Mouse (Mus musculus): Measurements from ENCODE around the gene Olfr145. TPM values are rescaled to one million over a fixed set of nuclear protein-coding genes. Genes with fewer than 3 reads are reported as not detected.

The Olfr145 gene
- not detected in 2 replicates for polyA plus RNA-seq (2016; fragmentation: Nextera tagmentation; extraction: Ambion mirVana)

DNA sequence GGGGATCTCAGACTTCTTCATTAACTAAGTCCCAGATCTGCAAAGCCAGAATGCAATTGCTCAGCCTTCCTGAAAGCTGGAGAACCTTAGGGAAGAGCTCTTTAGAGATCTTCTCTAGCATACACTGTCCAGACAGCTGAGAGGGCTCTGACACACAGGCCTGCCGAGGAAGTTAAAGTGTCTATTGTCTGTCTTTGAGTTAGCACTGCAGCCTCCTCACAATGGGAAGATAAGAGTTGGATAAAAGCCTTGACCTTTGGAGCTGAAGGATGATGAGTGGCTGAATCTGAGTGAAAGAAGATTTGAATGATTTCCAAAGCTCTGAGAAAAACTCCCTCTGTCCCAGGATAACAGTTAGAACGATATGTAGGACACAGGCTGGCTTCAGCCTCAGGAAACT is at the start of gene Olfr145:
Gene Olfr145, plus strand, starts transcription at position 64 of the 400 bp plus-strand sequence.
- no peak for DNase-seq (ENCODE audit: low spot score)
- Histone ChIP-seq H3K9me3 (replicated peaks) (no peaks in the 10 kb centered on the region), H3K27me3 (ENCODE audit: low read depth, poor library complexity, severe bottlenecking) (no peaks in the 10 kb centered on the region), H3K27ac (no peak within 1 kb of the TSS), H3K36me3 (no peaks in the 10 kb centered on the region), H3K4me1 (no peaks in the 10 kb centered on the region), H3K4me3 (no peak within 1 kb of the TSS)
- 76% methylated on average over 2 of the region's 2 CpGs for whole genome bisulfite sequencing

DNA sequence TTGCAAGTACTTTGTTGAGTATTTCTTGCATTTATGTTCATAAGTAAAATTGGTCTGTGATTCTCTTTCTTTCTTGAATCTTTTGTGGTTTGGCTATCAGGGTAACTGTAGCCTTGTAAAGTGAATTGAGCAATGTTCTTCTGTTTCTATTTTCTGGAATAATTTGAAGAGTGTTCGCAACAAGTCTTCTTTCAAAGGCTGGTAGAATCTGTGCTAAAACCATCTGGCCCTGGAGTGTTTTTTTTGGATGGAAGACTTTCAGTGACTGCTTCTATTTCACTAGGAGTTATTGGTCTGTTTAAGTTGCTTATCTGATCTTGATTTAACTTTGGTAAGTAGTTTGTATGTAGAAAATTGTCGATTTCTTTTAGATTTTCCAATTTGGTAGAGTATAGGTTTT is 47.3 kb upstream of the Olfr145 start:
- H3K27ac ChIP-seq, result no peak overlapping the region
- no peaks in the 10 kb centered on the region for H3K4me1 ChIP-seq
- H3K4me3 ChIP-seq, result no peak overlapping the region
- H3K27me3 ChIP-seq (ENCODE audit: low read depth, poor library complexity, severe bottlenecking), result no peaks in the 10 kb centered on the region
- H3K36me3 ChIP-seq, result no peaks in the 10 kb centered on the region
- WGBS, result 85% methylated on average over 2 of the region's 2 CpGs
- H3K9me3 ChIP-seq (replicated peaks), result no peaks in the 10 kb centered on the region
- no peak for DNase-seq (ENCODE audit: low spot score)

DNA sequence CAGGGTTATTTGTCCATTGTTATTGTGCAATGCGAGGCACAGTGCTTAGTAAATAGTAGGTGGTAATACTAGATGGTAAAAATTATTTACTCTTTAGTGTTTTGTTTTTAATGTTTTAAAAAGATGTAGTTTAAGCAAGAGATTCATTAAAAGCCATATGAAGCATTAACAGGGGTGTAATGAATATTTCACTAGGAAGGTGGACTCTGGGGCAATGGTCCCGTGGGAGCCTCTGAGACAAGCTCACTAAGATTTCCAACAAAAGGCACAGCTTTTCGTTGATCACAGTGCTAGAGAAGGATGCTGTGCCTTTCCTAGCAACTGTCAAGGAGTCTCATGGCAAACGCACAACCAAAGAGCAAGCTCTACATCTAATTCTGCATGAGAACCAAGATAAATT is 42.6 kb upstream of the Olfr145 start, which contains the start of gene Olfr877:
Gene Olfr877, plus strand, starts transcription at position 301 of the 400 bp plus-strand sequence.
- Histone ChIP-seq H3K4me3 (no peak within 1 kb of the TSS), H3K4me1 (no peaks in the 10 kb centered on the region), H3K27me3 (ENCODE audit: low read depth, poor library complexity, severe bottlenecking) (no peaks in the 10 kb centered on the region), H3K9me3 (replicated peaks) (no peaks in the 10 kb centered on the region), H3K27ac (no peak within 1 kb of the TSS), H3K36me3 (no peaks in the 10 kb centered on the region)
- 89% methylated on average over 4 of the region's 4 CpGs for WGBS
- no peak for DNase-seq (ENCODE audit: low spot score)

DNA sequence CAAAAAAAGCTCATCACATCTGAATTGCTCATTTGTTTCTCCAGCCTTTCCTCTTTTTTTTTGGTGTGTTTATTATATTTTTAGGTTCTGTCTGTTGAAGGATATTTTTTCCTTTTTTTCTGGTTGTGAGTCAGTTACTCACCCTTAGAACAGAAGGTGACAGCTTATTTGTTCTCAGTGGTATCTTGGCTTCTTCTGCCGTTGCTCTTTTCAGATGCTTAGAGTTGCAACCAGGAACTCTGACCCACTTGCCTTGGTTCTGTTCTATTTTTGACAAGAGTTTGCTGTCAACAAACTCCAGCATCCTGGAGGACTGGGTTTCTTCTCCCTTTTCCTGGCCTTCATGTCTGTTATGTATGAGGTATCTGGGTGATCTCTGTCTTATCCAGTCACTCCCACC is 33.2 kb upstream of the Olfr145 start:
- Histone ChIP-seq H3K27ac (no peak overlapping the region), H3K9me3 (replicated peaks) (no peaks in the 10 kb centered on the region), H3K4me3 (no peak overlapping the region), H3K27me3 (ENCODE audit: low read depth, poor library complexity, severe bottlenecking) (no peaks in the 10 kb centered on the region), H3K36me3 (no peaks in the 10 kb centered on the region), H3K4me1 (no peaks in the 10 kb centered on the region)
- WGBS, result 75% methylated on average over 1 of the region's 1 CpGs
- no peak for DNase-seq (ENCODE audit: low spot score)

DNA sequence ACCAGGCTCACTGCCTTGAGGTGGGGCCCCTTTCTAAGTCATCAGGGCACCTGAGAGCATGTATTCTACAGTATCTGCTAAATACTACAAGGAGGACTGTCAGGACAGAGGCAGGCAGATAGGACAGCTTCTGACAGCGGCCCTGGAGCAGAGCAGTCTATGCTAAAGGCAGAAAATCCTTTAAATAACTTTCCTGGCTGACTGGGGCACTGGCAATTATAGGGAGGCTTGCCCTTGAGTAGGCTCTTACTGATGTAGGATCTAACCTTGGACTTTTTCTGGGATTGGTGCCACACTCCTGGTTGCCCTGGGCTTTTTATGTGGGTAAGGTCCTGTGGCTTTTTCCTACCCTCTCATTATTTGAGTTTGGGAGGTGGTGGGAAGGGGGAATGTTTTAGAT is 26.3 kb upstream of the Olfr145 start:
- 76% methylated on average over 1 of the region's 1 CpGs for WGBS
- H3K27me3 ChIP-seq (ENCODE audit: low read depth, poor library complexity, severe bottlenecking), result no peaks in the 10 kb centered on the region
- no peak for DNase-seq (ENCODE audit: low spot score)
- H3K9me3 ChIP-seq (replicated peaks), result no peaks in the 10 kb centered on the region
- H3K4me1 ChIP-seq, result no peaks in the 10 kb centered on the region
- H3K27ac ChIP-seq, result no peak overlapping the region
- H3K4me3 ChIP-seq, result no peak overlapping the region
- H3K36me3 ChIP-seq, result no peaks in the 10 kb centered on the region

DNA sequence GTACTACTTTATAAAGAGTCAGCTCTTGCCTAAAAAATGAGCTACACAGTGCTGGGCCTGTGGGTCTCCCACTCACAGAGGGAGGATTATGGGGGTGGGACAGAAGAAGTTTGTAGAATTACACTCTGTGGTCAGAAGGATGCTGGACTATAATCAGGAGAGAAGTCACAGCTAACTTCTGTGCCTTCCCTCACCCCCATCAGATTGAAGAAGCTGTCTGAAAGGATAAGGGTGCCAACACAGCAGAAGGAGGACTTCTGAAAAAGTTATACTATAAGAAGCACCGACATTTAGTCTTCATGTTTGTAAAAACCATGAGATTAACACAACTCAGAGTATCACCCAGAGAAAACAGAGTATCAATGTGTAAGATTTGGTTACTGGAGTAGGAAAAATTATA is 25.4 kb upstream of the Olfr145 start:
- no peak for DNase-seq (ENCODE audit: low spot score)
- WGBS, result 85% methylated on average over 1 of the region's 1 CpGs
- Histone ChIP-seq H3K4me1 (no peaks in the 10 kb centered on the region), H3K4me3 (no peak overlapping the region), H3K27ac (no peak overlapping the region), H3K9me3 (replicated peaks) (no peaks in the 10 kb centered on the region), H3K36me3 (no peaks in the 10 kb centered on the region), H3K27me3 (ENCODE audit: low read depth, poor library complexity, severe bottlenecking) (no peaks in the 10 kb centered on the region)

DNA sequence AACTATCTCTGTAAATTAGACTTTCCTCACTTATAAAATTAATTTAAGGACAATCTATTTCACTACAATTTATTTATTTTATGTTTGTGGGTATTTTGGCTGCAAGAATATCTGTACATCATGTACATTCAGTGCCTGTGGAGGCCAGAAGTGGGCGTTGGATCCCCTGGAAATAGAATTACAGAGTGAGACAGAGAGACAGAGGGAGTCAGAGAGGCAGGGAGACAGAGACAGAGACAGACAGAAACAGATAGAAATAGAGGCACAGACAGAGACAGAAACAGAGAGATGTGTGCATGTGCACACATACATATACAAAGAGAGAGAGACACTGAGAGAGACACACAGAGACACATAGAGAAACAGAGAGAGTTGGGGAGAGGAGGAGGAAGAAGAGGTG is 25.0 kb upstream of the Olfr145 start:
- H3K9me3 ChIP-seq (replicated peaks), result no peaks in the 10 kb centered on the region
- 69% methylated on average over 1 of the region's 1 CpGs for WGBS
- no peak overlapping the region for H3K4me3 ChIP-seq
- H3K4me1 ChIP-seq, result no peaks in the 10 kb centered on the region
- no peak overlapping the region for H3K27ac ChIP-seq
- no peak for DNase-seq (ENCODE audit: low spot score)
- H3K36me3 ChIP-seq, result no peaks in the 10 kb centered on the region
- H3K27me3 ChIP-seq (ENCODE audit: low read depth, poor library complexity, severe bottlenecking), result no peaks in the 10 kb centered on the region

DNA sequence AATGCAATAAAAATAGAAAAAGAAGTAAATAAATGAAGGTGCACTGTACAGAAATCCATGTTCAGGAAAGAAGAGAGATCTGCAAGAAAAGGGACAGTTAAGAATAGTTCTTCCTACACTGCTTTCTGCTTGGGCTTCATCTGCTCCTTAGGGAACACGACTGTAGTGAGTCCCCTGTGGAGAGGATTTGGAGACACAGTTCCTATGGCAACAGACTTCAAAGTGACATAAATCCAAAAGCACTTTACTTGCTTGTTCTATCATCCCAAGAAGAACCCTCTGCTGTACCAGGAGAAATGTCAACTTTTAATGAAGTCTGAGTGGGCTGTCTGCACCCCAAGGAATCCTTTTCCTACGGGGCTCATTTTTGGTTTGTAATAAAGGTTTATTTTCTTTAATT is 5.6 kb upstream of the Olfr145 start:
- no peak for DNase-seq (ENCODE audit: low spot score)
- 43% methylated on average over 2 of the region's 2 CpGs for WGBS
- H3K36me3 ChIP-seq, result no peaks in the 10 kb centered on the region
- H3K27ac ChIP-seq, result no peak overlapping the region
- no peaks in the 10 kb centered on the region for H3K9me3 ChIP-seq (replicated peaks)
- H3K4me1 ChIP-seq, result no peaks in the 10 kb centered on the region
- H3K27me3 ChIP-seq (ENCODE audit: low read depth, poor library complexity, severe bottlenecking), result no peaks in the 10 kb centered on the region
- no peak overlapping the region for H3K4me3 ChIP-seq

DNA sequence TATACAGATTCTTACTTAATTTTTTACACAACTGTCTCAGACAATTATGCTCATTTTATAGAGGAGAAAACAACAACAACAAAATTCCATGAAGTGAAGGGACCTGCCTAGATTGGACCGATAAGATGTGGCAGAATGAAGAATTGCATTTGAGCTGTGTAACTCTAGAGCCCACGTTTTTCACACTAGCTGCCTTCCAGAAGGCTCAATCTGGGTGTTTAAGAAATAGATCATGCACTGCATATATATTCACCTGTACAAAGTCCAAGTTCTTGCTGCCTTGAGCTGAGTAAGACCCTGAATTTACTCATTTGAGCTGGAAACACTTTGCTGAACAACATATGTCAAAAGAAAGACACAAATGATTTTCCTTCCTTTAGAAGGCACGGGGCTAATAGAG is 9.0 kb downstream of the Olfr145 start:
- H3K4me3 ChIP-seq, result no peak overlapping the region
- no peaks in the 10 kb centered on the region for H3K36me3 ChIP-seq
- WGBS, result 69% methylated on average over 3 of the region's 3 CpGs
- H3K27ac ChIP-seq, result no peak overlapping the region
- H3K9me3 ChIP-seq (replicated peaks), result no peaks in the 10 kb centered on the region
- no peaks in the 10 kb centered on the region for H3K4me1 ChIP-seq
- H3K27me3 ChIP-seq (ENCODE audit: low read depth, poor library complexity, severe bottlenecking), result no peaks in the 10 kb centered on the region
- DNase-seq (ENCODE audit: low spot score), result no peak

DNA sequence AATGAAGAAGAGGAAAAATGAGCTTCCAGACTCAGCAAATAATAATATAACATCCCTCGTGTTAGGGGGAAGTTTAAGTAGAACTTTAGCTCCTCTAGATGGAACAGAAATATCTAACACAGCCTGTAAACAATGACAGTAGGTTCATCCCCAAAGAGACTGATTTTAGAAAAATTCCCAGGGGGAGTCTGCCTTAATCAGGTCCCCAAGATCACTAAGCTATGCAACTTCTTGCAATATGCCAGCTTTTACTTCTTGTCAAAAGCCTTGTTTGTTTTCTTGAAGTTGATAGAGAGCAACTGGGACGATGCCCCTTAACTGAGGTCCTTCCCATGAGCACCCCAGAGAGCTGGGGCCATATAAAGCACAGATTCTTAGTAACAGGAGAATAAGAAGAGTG is 21.0 kb downstream of the Olfr145 start, which contains the start of gene Olfr878:
Gene Olfr878, plus strand, starts transcription at position 301 of the 400 bp plus-strand sequence.
- Histone ChIP-seq H3K27me3 (ENCODE audit: low read depth, poor library complexity, severe bottlenecking) (no peaks in the 10 kb centered on the region), H3K4me1 (no peaks in the 10 kb centered on the region), H3K9me3 (replicated peaks) (no peaks in the 10 kb centered on the region), H3K36me3 (no peaks in the 10 kb centered on the region), H3K4me3 (no peak within 1 kb of the TSS), H3K27ac (no peak within 1 kb of the TSS)
- WGBS, result 78% methylated on average over 2 of the region's 2 CpGs
- no peak for DNase-seq (ENCODE audit: low spot score)

DNA sequence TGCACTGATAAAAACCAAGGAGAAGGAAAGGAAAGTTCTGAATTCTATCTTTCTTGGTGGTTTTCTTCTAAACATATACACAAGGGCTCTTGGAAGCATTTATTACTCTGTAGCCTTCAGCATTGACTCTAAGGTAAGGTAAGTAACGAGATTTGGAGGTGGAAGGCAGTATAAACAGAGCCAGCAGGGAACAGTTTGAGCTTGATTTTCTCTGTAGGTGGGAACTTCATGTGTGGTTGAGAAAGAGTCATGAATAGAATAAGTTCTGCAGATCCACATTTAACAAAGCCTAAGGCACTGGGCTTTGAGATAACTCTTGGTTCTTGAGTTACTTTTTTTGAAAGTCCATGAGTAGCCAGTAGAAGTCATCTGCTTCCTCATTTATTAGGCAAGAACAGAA is 21.5 kb downstream of the Olfr145 start:
- H3K4me1 ChIP-seq, result no peaks in the 10 kb centered on the region
- no peak for DNase-seq (ENCODE audit: low spot score)
- no peak overlapping the region for H3K27ac ChIP-seq
- H3K4me3 ChIP-seq, result no peak overlapping the region
- no peaks in the 10 kb centered on the region for H3K9me3 ChIP-seq (replicated peaks)
- 61% methylated on average over 1 of the region's 1 CpGs for WGBS
- no peaks in the 10 kb centered on the region for H3K27me3 ChIP-seq (ENCODE audit: low read depth, poor library complexity, severe bottlenecking)
- no peaks in the 10 kb centered on the region for H3K36me3 ChIP-seq

DNA sequence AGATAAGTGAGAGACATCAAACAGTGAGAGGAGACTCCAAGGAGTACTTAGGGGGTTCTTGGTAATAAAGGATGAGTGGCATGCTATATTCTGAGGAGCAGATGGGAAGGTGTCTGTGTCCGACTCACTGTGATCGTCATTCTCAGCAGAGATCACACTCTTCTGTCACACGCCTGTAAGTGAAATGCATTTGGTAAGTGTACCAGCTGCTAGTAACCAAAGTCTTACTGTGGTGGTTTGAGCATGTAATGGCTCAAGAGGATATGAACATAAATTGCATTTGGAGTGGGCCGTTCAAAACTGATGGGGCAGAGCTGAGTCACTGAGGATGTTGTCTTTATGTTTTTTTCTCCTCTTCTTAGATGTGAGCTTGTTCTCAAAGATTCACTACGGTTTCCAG is 27.7 kb downstream of the Olfr145 start:
- no peaks in the 10 kb centered on the region for H3K27me3 ChIP-seq (ENCODE audit: low read depth, poor library complexity, severe bottlenecking)
- no peaks in the 10 kb centered on the region for H3K4me1 ChIP-seq
- DNase-seq (ENCODE audit: low spot score), result no peak
- 81% methylated on average over 5 of the region's 5 CpGs for WGBS
- H3K36me3 ChIP-seq, result no peaks in the 10 kb centered on the region
- no peak overlapping the region for H3K27ac ChIP-seq
- H3K4me3 ChIP-seq, result no peak overlapping the region
- H3K9me3 ChIP-seq (replicated peaks), result no peaks in the 10 kb centered on the region

DNA sequence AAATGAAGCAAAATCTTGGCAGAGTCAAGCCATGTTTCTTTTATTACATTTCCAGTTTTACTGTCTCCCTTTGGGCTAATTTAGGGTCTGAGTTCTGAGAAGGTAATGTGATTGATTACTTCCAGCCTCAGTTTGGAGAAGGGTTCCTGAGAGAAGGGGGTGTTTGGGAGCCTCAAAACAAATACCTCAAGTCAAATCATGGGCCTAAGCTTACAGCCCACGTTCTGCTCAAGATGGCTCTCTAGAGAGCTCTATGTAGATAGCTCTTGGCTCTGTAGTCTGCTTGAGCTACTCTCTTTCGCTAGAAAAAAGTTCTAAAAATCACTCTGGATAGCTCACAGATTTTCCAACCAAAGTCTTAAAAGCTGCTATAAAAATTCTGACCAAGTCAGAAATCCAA is 28.9 kb downstream of the Olfr145 start:
- no peak overlapping the region for H3K27ac ChIP-seq
- no peak for DNase-seq (ENCODE audit: low spot score)
- no peaks in the 10 kb centered on the region for H3K27me3 ChIP-seq (ENCODE audit: low read depth, poor library complexity, severe bottlenecking)
- H3K36me3 ChIP-seq, result no peaks in the 10 kb centered on the region
- WGBS, result 58% methylated on average over 2 of the region's 2 CpGs
- H3K9me3 ChIP-seq (replicated peaks), result no peaks in the 10 kb centered on the region
- H3K4me1 ChIP-seq, result no peaks in the 10 kb centered on the region
- H3K4me3 ChIP-seq, result no peak overlapping the region

Measured in limb, embryonic 10.5 days (tissue).